Mouse (Mus musculus): ENCODE measurements around the gene Mpp3. TPM values are rescaled to one million over a fixed set of nuclear protein-coding genes. Genes with fewer than 3 reads are reported as not detected.

The Mpp3 gene
- total RNA-seq, 2 experiments from 2014 or later = not detected

Other genes with a start within 250 kb of the Mpp3 start
- gene Etv4, start 243.1 kb downstream of the Mpp3 start, total RNA-seq (2015) = 0.05 TPM in 1 of 2 replicates, not detected in the other
- gene Etv4, start 243.1 kb downstream of the Mpp3 start, total RNA-seq (2017) = not detected in 2 replicates
- not detected in 2 replicates for gene Meox1, start 134.1 kb downstream of the Mpp3 start, total RNA-seq (2015)
- gene Meox1, start 134.1 kb downstream of the Mpp3 start, total RNA-seq (2017) = not detected in 2 replicates
- not detected in 2 replicates for gene Sost, start 61.4 kb downstream of the Mpp3 start, total RNA-seq (2015)
- gene Sost, start 61.4 kb downstream of the Mpp3 start, total RNA-seq (2017) = not detected in 2 replicates
- gene Cfap97d1, start 44.2 kb downstream of the Mpp3 start, total RNA-seq (2015) = not detected in 2 replicates
- not detected in 2 replicates for gene Cfap97d1, start 44.2 kb downstream of the Mpp3 start, total RNA-seq (2017)
- 3.4 and 4.7 TPM in 2 replicates for gene Dusp3, start 41.4 kb downstream of the Mpp3 start, total RNA-seq (2015)
- gene Dusp3, start 41.4 kb downstream of the Mpp3 start, total RNA-seq (2017) = 1.4 and 4.1 TPM in 2 replicates
- 0.66 and 1.3 TPM in 2 replicates for gene Cd300lg, start 13.0 kb upstream of the Mpp3 start, total RNA-seq (2015)
- 0.71 and 1.1 TPM in 2 replicates for gene Cd300lg, start 13.0 kb upstream of the Mpp3 start, total RNA-seq (2017)
- 0.22 and 0.24 TPM in 2 replicates for gene Mpp2, start 60.1 kb upstream of the Mpp3 start, total RNA-seq (2015)
- 0.08 and 0.71 TPM in 2 replicates for gene Mpp2, start 60.1 kb upstream of the Mpp3 start, total RNA-seq (2017)
- not detected in 2 replicates for gene Ppy, start 72.9 kb upstream of the Mpp3 start, total RNA-seq (2015)
- gene Ppy, start 72.9 kb upstream of the Mpp3 start, total RNA-seq (2017) = not detected in 2 replicates
- not detected in 2 replicates for gene Pyy, start 79.4 kb upstream of the Mpp3 start, total RNA-seq (2015)
- gene Pyy, start 79.4 kb upstream of the Mpp3 start, total RNA-seq (2017) = not detected in 2 replicates
- 0.29 and 0.39 TPM in 2 replicates for gene Nags, start 117.1 kb upstream of the Mpp3 start, total RNA-seq (2015)
- gene Nags, start 117.1 kb upstream of the Mpp3 start, total RNA-seq (2017) = 0.20 TPM in 1 of 2 replicates, not detected in the other
- 8.1 and 11.5 TPM in 2 replicates for gene Tmem101, start 127.9 kb upstream of the Mpp3 start, total RNA-seq (2015)
- gene Tmem101, start 127.9 kb upstream of the Mpp3 start, total RNA-seq (2017) = 14.9 and 17.5 TPM in 2 replicates
- gene Lsm12, start 156.8 kb upstream of the Mpp3 start, total RNA-seq (2015) = 127 and 133 TPM in 2 replicates
- 67.8 and 79.1 TPM in 2 replicates for gene Lsm12, start 156.8 kb upstream of the Mpp3 start, total RNA-seq (2017)
- 106 and 144 TPM in 2 replicates for gene G6pc3, start 161.2 kb upstream of the Mpp3 start, total RNA-seq (2015)
- 61.8 and 65.0 TPM in 2 replicates for gene G6pc3, start 161.2 kb upstream of the Mpp3 start, total RNA-seq (2017)
- gene Hdac5, start 201.7 kb upstream of the Mpp3 start, total RNA-seq (2015) = 18.6 and 20.6 TPM in 2 replicates
- 18.7 and 22.1 TPM in 2 replicates for gene Hdac5, start 201.7 kb upstream of the Mpp3 start, total RNA-seq (2017)
- 20.7 and 21.1 TPM in 2 replicates for gene BC030867, start 220.4 kb upstream of the Mpp3 start, total RNA-seq (2015)
- 5.9 and 6.7 TPM in 2 replicates for gene BC030867, start 220.4 kb upstream of the Mpp3 start, total RNA-seq (2017)
- 1.5 and 2.0 TPM in 2 replicates for gene Asb16, start 240.3 kb upstream of the Mpp3 start, total RNA-seq (2015)
- gene Asb16, start 240.3 kb upstream of the Mpp3 start, total RNA-seq (2017) = 0.54 and 0.58 TPM in 2 replicates

All from megakaryocyte progenitor cell, adult 5-6 weeks (primary cell).